Mouse (Mus musculus): Measurements from ENCODE around the gene Tipin. TPM values are rescaled to one million over a fixed set of nuclear protein-coding genes. Genes with fewer than 3 reads are reported as not detected.

Tipin gene
- polyA plus RNA-seq, 1 experiment = 148 TPM

GRCm38 (mm10) chr9:64273757-64274156, 7.6 kb upstream of the Tipin start:
- no peaks in the 10 kb centered on the region for H3K27me3 ChIP-seq (ENCODE audit: control insufficient read depth, insufficient read depth, low read length, poor library complexity, severe bottlenecking)
- no peak overlapping the region for H3K9ac ChIP-seq (ENCODE audit: low read depth, poor library complexity, severe bottlenecking)
- no peak overlapping the region for H3K27ac ChIP-seq (ENCODE audit: insufficient read depth, low read length)
- no peaks in the 10 kb centered on the region for H3K4me1 ChIP-seq (ENCODE audit: control insufficient read depth, insufficient read depth, low read length)
- no peak for TF ChIP-seq CTCF (IDR thresholded peaks at IDR 0.05; ENCODE audit: low read depth, low read length)
- no peak for TF ChIP-seq POLR2A (IDR thresholded peaks at IDR 0.05; ENCODE audit: insufficient read depth, low read length)
- no peak for TF ChIP-seq EP300 (IDR thresholded peaks at IDR 0.05; ENCODE audit: insufficient read depth, low read depth, low read length)
- no peaks in the 10 kb centered on the region for H3K36me3 ChIP-seq (ENCODE audit: control insufficient read depth, insufficient read depth, low read length, poor library complexity, severe bottlenecking)
- no peaks in the 10 kb centered on the region for H3K9me3 ChIP-seq (replicated peaks; ENCODE audit: control insufficient read depth, insufficient read depth, low read length, poor library complexity, severe bottlenecking)
- no peak overlapping the region for H3K4me3 ChIP-seq (ENCODE audit: low read depth, low read length)

GRCm38 (mm10) chr9:64274291-64274690, 7.1 kb upstream of the Tipin start:
- no peak for TF ChIP-seq POLR2A (IDR thresholded peaks at IDR 0.05; ENCODE audit: insufficient read depth, low read length)
- TF ChIP-seq EP300 (IDR thresholded peaks at IDR 0.05; ENCODE audit: insufficient read depth, low read depth, low read length) = no peak
- TF ChIP-seq CTCF (IDR thresholded peaks at IDR 0.05; ENCODE audit: low read depth, low read length) = no peak
- Histone ChIP-seq H3K27ac (ENCODE audit: insufficient read depth, low read length) (no peak overlapping the region), H3K4me1 (ENCODE audit: control insufficient read depth, insufficient read depth, low read length) (no peaks in the 10 kb centered on the region), H3K27me3 (ENCODE audit: control insufficient read depth, insufficient read depth, low read length, poor library complexity, severe bottlenecking) (no peaks in the 10 kb centered on the region), H3K4me3 (ENCODE audit: low read depth, low read length) (no peak overlapping the region), H3K36me3 (ENCODE audit: control insufficient read depth, insufficient read depth, low read length, poor library complexity, severe bottlenecking) (no peaks in the 10 kb centered on the region), H3K9ac (ENCODE audit: low read depth, poor library complexity, severe bottlenecking) (no peak overlapping the region), H3K9me3 (replicated peaks; ENCODE audit: control insufficient read depth, insufficient read depth, low read length, poor library complexity, severe bottlenecking) (no peaks in the 10 kb centered on the region)

DNA sequence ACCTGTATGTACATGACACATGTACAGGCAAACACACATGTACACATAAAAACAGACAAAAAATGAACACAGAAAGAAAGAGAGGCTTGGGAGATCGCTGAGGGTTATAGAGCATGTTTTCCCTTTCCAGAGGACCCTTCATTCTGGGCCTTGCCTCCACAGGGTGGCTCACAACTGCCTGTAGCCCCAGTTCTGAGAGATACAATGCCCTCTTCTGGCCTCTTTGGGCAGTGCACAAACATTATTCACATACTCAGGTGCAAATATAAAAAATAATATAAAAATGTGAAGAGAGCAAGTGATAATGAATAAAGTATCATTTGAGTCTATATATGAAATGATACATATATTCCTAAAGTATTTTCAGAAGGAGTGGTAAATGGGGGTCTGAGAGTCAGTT, 6.5 kb upstream of the Tipin start:
- TF ChIP-seq EP300 (IDR thresholded peaks at IDR 0.05; ENCODE audit: insufficient read depth, low read depth, low read length) = no peak
- TF ChIP-seq CTCF (IDR thresholded peaks at IDR 0.05; ENCODE audit: low read depth, low read length) = peak; percentile 78
- no peaks in the 10 kb centered on the region for H3K36me3 ChIP-seq (ENCODE audit: control insufficient read depth, insufficient read depth, low read length, poor library complexity, severe bottlenecking)
- H3K9ac ChIP-seq (ENCODE audit: low read depth, poor library complexity, severe bottlenecking) = no peak overlapping the region
- no peaks in the 10 kb centered on the region for H3K27me3 ChIP-seq (ENCODE audit: control insufficient read depth, insufficient read depth, low read length, poor library complexity, severe bottlenecking)
- H3K4me1 ChIP-seq (ENCODE audit: control insufficient read depth, insufficient read depth, low read length) = no peaks in the 10 kb centered on the region
- H3K27ac ChIP-seq (ENCODE audit: insufficient read depth, low read length) = no peak overlapping the region
- H3K4me3 ChIP-seq (ENCODE audit: low read depth, low read length) = no peak overlapping the region
- no peaks in the 10 kb centered on the region for H3K9me3 ChIP-seq (replicated peaks; ENCODE audit: control insufficient read depth, insufficient read depth, low read length, poor library complexity, severe bottlenecking)

DNA sequence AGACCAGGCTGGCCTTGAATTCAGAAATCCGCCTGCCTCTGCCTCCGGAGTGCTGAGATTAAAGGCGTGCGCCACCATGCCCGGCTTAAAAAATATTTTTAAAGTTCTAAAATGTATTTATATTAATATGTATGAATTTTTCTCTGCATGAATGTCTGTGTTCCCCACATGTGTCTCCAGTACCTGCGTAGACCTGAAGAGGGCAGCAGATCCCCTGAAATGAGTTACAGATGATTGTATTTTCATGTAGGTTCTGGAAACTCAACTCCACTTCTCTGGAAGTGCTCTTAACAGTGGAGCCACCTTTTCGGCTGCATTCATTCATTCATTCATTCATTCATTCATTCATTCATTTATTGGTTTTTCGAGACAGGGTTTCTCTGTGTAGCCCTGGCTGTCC, 3.7 kb upstream of the Tipin start:
- no peaks in the 10 kb centered on the region for H3K36me3 ChIP-seq (ENCODE audit: control insufficient read depth, insufficient read depth, low read length, poor library complexity, severe bottlenecking)
- H3K9me3 ChIP-seq (replicated peaks; ENCODE audit: control insufficient read depth, insufficient read depth, low read length, poor library complexity, severe bottlenecking) = no peaks in the 10 kb centered on the region
- no peak overlapping the region for H3K27ac ChIP-seq (ENCODE audit: insufficient read depth, low read length)
- no peak overlapping the region for H3K4me3 ChIP-seq (ENCODE audit: low read depth, low read length)
- TF ChIP-seq CTCF (IDR thresholded peaks at IDR 0.05; ENCODE audit: low read depth, low read length) (peak; percentile 11), POLR2A (IDR thresholded peaks at IDR 0.05; ENCODE audit: insufficient read depth, low read length) (no peak)
- no peaks in the 10 kb centered on the region for H3K4me1 ChIP-seq (ENCODE audit: control insufficient read depth, insufficient read depth, low read length)
- H3K9ac ChIP-seq (ENCODE audit: low read depth, poor library complexity, severe bottlenecking) = no peak overlapping the region
- no peaks in the 10 kb centered on the region for H3K27me3 ChIP-seq (ENCODE audit: control insufficient read depth, insufficient read depth, low read length, poor library complexity, severe bottlenecking)

DNA sequence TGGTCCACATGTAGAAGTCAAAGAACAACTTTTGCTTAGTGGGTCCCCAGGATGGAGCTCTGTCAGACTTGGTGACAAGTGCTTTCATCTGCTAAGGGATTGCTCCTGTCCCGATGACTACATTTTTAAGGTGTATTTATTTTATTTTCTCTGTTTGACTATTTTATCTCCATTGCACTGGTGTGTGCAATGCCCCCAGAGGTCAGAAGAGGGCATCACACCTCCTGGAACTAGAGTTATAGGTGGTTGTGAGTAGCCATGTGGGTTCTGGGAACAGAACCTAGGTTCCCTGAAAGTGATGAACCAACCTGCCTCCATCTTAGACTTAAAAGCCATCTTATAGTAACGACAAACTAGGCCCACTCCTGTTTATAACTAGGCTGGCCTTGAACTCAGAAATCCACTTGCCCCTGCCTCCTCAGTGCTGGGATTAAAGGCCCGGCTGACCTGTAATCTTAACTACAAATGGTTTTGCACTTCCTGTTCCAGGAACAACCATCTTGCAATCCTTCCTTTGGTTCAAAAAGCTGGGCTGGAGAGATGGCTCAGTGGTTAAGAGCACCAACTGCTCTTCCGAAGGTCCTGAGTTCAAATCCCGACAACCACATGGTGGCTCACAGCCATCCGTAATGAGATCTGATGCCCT, 2.6 kb upstream of the Tipin start:
- TF ChIP-seq POLR2A (IDR thresholded peaks at IDR 0.05; ENCODE audit: insufficient read depth, low read length) (no peak), CTCF (IDR thresholded peaks at IDR 0.05; ENCODE audit: low read depth, low read length) (no peak), EP300 (IDR thresholded peaks at IDR 0.05; ENCODE audit: insufficient read depth, low read depth, low read length) (no peak)
- no peak overlapping the region for H3K9ac ChIP-seq (ENCODE audit: low read depth, poor library complexity, severe bottlenecking)
- no peaks in the 10 kb centered on the region for H3K4me1 ChIP-seq (ENCODE audit: control insufficient read depth, insufficient read depth, low read length)
- peaks cover 2% of the 10 kb centered on the region; the same call in 1 of the 2 replicates for H3K36me3 ChIP-seq (ENCODE audit: control insufficient read depth, insufficient read depth, low read length, poor library complexity, severe bottlenecking)
- H3K27ac ChIP-seq (ENCODE audit: insufficient read depth, low read length) = no peak overlapping the region
- H3K27me3 ChIP-seq (ENCODE audit: control insufficient read depth, insufficient read depth, low read length, poor library complexity, severe bottlenecking) = no peaks in the 10 kb centered on the region
- no peak overlapping the region for H3K4me3 ChIP-seq (ENCODE audit: low read depth, low read length)
- no peaks in the 10 kb centered on the region for H3K9me3 ChIP-seq (replicated peaks; ENCODE audit: control insufficient read depth, insufficient read depth, low read length, poor library complexity, severe bottlenecking)

DNA sequence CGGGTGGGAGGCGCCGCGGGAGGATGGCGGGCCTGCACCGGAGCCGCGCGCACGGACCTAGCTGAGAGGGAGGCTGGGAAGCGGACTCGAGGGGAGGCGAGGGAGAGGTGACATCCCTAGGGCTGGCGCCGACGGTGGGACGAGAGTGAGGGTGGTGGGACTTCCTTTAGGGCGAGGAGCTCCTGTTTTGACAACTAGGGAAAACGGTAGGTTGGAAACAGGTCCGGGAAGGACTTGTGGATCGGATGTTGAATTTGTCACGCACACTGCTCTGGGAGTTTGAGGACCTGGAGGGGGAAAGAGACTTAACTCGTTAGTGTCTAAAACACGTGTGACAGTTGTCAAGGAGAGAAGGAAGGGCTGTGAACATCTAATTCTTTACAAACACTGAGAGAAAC, 399 bp downstream of the Tipin start:
- H3K4me1 ChIP-seq (ENCODE audit: control insufficient read depth, insufficient read depth, low read length) = no peaks in the 10 kb centered on the region
- peak overlapping the region; percentile 88 for H3K9ac ChIP-seq (ENCODE audit: low read depth, poor library complexity, severe bottlenecking)

More for the DNA sequence above, 399 bp downstream of the Tipin start:
- Histone ChIP-seq H3K27me3 (ENCODE audit: control insufficient read depth, insufficient read depth, low read length, poor library complexity, severe bottlenecking) (no peaks in the 10 kb centered on the region), H3K9me3 (replicated peaks; ENCODE audit: control insufficient read depth, insufficient read depth, low read length, poor library complexity, severe bottlenecking) (no peaks in the 10 kb centered on the region), H3K27ac (ENCODE audit: insufficient read depth, low read length) (peak overlapping the region; percentile 6; the same call in 1 of the 2 replicates), H3K36me3 (ENCODE audit: control insufficient read depth, insufficient read depth, low read length, poor library complexity, severe bottlenecking) (peaks cover 12% of the 10 kb centered on the region), H3K4me3 (ENCODE audit: low read depth, low read length) (peak overlapping the region; percentile 97)
- TF ChIP-seq CTCF (IDR thresholded peaks at IDR 0.05; ENCODE audit: low read depth, low read length) (no peak), EP300 (IDR thresholded peaks at IDR 0.05; ENCODE audit: insufficient read depth, low read depth, low read length) (no peak), POLR2A (IDR thresholded peaks at IDR 0.05; ENCODE audit: insufficient read depth, low read length) (no peak)
